Mouse (Mus musculus) brown adipose tissue, adult 24 weeks (tissue): ENCODE measurements around the gene Arfgap1. TPM values are rescaled to one million over a fixed set of nuclear protein-coding genes. Genes with fewer than 3 reads are reported as not detected.

Experiments used
- H3K27ac ChIP-seq: fragments of 200-500 bp; replicated peaks from 2 replicates; pipeline ENCODE4 v1.5.1; 2012; ENCODE audit warnings: low read depth, mild to moderate bottlenecking, low read length
- H3K4me1 ChIP-seq: fragments of 200-500 bp; 2 replicates; pipeline ENCODE4 v1.6.1; 2012; ENCODE audit warnings: low read length, mixed read lengths; ENCODE audit not compliant: control insufficient read depth, insufficient read depth, insufficient read length
- H3K4me3 ChIP-seq: fragments of 200-500 bp; 2 replicates; pipeline ENCODE4 v1.5.1; 2012; ENCODE audit warnings: low read depth, mild to moderate bottlenecking, low read length, moderate library complexity; ENCODE audit not compliant: insufficient read depth
- polyA plus RNA-seq: library from polyadenylated mRNA; stranded (reverse); fragments of >200 nt; gene quantifications from 2 replicates; pipeline ENCODE4 v1.2.4, GENCODE M21; 2012; ENCODE audit not compliant: missing spikeins, insufficient read depth, insufficient read length

The Arfgap1 gene
- polyA plus RNA-seq, 1 experiment = 8.2 TPM

DNA sequence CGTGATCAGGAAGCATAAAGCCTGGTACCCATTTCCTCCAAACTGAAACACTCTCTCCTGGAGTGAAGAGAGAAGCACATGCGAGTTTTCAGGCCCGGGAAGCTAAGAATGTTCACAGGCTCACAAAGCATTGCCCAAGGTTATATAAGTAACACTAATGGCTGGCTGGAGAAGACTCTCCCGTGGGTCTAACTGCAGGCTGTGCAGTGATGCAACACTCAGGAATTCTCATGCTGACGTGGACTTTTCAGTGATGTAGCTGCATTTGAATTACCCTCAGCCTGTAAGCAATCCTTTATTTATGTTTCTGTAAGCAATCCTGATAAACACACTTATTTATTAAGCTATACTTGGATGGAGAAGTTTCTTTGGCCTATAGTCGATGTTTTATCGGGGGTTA is 7.4 kb upstream of the Arfgap1 start:
- Histone ChIP-seq H3K4me1 (no peaks in the 10 kb centered on the region), H3K4me3 (no peak overlapping the region), H3K27ac (no peak overlapping the region)

DNA sequence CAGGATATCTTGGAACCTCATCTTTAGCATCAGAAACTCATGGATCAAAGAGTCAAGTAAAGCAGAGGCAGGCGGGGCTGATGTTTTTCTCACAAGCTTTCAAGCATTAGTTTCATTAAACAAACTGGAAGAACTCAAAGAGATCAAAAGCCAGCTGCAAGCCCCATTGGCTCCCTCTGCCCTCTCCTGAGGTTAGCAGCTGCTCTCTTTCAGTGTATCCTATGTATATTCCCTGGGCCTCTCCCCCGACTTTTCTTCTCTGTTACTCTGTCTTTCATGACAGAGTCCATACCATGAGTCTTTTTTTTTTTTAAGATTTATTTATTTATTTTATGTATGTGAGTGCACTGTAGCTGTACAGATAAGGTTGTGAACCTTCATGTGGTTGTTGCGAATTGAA is 6.8 kb upstream of the Arfgap1 start:
- Histone ChIP-seq H3K27ac (no peak overlapping the region), H3K4me1 (no peaks in the 10 kb centered on the region), H3K4me3 (no peak overlapping the region)

DNA sequence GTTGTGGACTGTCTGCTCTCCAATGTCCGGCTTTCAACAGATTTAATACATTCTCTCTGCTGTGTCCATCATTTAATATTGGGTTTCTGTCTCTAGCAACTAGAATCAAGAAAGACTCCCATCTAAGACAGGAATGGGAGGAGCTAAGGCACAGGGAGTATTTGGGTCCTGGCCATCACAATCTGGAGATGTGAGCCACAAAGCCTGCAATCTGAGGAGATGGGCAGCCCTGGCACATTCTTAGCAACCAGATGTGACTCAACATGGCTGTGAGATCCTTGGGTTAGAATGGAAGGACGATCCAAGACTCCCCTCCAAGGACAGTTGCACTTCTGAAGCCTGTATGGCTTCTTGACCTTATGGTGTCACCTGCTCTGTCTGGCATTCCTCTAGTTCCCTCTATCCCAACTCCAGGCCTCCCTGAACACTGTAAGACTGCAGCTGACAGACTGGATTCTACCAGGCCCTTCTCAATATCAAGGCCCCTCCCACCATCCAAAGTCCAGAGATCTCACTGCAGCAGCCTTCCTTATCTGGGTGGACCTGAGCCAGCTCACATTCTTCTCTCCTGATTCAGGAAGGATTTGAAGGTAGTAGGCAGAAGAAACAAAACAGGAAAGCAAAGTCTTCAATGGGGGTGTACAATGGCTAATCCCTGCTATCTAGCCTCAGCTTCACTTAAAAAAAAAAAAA is 4.3 kb upstream of the Arfgap1 start:
- H3K4me3 ChIP-seq = no peak overlapping the region
- H3K27ac ChIP-seq = no peak overlapping the region
- no peaks in the 10 kb centered on the region for H3K4me1 ChIP-seq

DNA sequence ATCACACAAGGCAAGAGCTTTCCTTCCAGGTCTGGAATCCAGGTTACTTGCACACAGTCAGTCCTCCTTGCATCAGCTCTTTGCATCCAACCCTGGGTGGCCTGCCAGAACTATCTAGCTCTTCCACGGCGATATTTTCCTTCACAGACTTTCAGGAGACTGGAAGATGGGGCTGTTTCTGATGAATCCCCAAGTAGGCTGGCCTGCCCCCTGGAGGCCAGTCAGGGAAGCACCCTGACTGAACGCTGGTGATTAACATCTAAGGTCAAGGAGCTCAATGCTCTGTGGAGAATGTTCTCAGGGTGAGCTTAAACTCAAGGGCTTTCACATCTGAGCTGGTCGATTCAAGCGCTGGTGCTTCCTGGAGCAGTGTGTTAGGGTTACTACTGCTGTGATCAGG is 3.1 kb upstream of the Arfgap1 start:
- Histone ChIP-seq H3K4me3 (no peak overlapping the region), H3K4me1 (no peaks in the 10 kb centered on the region; the same call in 1 of the 2 replicates), H3K27ac (no peak overlapping the region)

DNA sequence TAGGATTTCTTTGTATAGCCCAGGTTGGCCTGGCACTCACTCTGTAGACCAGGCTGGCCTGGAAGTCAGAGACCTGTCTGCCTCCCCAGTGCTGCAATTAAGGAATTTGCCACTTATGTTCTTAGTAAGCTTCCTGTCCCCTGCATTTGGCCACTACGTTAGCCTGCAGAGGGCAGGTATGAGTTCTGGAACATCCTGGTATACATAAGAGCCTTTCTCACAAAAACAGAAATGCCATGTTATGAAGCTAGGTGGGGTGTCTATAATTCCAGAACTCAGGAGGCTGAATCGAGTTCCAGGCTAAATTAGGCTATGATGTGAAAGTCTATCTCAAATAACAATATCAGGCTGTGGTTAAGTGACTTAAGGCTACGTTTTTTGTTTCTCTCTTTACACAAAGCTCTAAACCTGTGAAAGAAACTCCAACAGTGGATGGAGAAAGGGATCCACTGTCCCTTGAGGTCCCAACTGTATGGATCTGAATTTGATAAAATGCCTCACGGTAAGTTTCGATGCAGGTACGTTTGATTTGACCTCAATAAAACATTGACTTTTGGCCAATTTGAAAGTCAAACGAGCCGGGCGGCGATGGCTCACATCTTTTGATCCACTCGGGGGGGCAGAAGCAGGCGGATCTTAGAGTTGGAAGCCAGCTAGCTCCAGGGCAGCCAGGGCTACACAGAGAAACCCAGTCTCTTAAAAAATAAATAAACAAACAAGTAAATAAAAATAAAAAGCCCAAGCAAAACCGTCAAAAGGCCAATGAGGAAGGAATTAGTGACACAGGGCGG is 738 bp upstream of the Arfgap1 start:
- H3K27ac ChIP-seq = peak overlapping the region; percentile 93
- no peaks in the 10 kb centered on the region; the same call in 1 of the 2 replicates for H3K4me1 ChIP-seq
- H3K4me3 ChIP-seq = peak overlapping the region; percentile 99

DNA sequence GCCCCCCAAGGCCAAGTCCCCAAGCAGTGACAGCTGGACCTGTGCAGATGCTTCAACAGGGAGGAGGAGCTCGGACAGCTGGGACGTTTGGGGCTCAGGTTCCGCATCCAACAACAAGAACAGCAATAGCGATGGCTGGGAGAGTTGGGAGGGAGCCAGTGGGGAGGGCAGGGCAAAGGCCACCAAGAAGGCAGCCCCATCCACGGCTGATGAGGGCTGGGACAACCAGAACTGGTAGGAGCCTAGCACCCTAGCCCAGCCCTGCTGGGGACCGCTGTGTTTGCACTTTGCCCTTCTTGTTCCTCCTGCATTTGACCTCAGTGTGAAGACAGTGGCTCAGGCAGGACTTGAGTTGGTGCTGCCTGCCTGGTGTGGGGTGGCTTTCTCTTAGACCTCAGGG is 14.1 kb downstream of the Arfgap1 start:
- Histone ChIP-seq H3K4me3 (no peak overlapping the region), H3K27ac (no peak overlapping the region), H3K4me1 (no peaks in the 10 kb centered on the region)

DNA sequence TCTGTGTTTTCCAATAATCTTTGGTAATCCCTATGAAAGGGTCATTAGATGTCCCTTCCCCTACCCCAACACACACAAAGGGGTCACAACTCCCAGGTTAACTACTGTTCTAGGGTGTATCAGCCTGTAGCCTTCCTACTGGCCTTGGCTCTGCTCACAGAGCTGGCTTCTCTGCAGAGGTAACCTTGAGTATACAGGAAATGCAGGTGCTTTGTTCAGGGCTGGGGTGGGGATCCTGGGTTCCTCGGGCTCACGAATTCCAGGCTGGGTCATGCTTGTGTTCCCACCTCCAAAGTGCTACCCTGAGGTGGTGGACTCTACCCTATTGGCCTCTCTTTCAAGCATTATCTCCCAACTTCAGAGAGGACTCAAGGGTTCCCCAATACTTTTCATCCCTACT is 18.6 kb downstream of the Arfgap1 start:
- H3K4me3 ChIP-seq = no peak overlapping the region
- no peak overlapping the region for H3K27ac ChIP-seq
- no peaks in the 10 kb centered on the region for H3K4me1 ChIP-seq

DNA sequence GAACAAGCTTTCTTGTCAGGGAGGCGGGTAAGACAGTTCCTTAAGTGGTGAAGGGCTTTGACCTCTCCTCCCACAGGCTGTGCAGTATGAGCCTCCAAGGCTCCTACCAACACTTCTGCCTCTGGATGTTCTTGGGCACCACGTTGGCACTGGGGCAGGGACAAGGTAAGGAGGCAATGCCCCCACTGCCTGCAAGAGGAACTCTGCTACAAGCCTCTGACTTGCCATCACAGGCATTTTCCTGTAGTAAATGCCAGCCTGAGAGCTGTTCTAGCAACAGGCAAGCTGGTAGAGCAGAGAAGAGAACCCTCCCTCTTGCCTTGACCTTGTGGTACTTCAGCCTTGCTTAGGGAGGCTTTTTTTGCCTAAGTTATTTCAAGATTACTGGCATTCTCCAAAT is 19.4 kb downstream of the Arfgap1 start, which contains the start of gene Col20a1:
TSS of gene Col20a1 (plus strand) at position 87 of the 400 bp plus-strand sequence.
- Histone ChIP-seq H3K4me1 (no peaks in the 10 kb centered on the region), H3K27ac (no peak within 1 kb of the TSS), H3K4me3 (no peak within 1 kb of the TSS)

DNA sequence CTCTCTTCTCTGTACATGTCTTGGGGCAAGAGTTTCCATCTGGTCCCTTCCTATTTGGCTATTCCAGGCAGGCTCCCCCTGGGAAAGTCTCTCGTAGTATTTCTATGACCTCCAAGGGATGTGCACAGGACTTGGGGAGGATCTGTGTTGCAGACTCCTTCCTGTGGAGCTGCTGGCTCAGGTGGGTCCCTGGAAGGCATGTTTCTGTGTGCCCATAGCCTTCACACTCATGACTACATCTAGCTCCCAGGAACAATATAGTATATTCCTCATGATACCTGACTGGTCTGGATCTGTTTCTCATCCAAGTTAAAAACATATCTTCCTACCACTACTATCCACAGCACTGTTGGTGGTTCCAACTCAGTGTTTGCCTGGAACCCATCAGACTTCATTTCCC is 20.0 kb downstream of the Arfgap1 start:
- Histone ChIP-seq H3K4me1 (no peaks in the 10 kb centered on the region), H3K27ac (no peak overlapping the region), H3K4me3 (no peak overlapping the region)

DNA sequence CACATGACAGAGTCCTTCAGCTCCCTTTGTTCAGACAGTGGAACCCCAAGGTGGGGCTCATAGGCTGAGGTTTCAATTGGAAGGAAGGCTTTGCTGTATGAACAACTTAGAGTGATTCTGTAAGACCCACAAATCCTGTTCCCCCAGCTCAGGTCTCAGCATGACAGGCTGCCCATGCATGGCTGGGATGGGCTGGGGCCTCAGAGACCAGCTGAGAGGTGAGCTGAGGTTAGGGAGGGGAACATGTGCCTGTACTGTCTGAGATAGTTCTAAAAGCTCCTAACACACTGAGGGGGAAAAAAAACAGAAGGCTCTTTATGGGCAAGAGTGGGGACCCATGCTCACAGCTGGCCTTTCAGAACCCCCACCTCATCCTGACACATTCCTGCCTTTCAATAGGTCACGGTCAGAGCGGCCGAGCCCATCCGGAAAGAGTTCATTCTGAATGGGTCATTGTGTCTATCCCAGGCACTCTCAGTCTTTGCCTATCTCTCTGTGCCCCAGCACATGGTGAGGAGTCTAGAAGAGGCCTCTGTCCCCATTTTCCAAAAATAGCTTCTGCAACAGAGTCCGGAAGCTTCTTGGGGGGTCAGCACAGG is 20.5 kb downstream of the Arfgap1 start:
- Histone ChIP-seq H3K27ac (no peak overlapping the region), H3K4me1 (no peaks in the 10 kb centered on the region), H3K4me3 (no peak overlapping the region)

DNA sequence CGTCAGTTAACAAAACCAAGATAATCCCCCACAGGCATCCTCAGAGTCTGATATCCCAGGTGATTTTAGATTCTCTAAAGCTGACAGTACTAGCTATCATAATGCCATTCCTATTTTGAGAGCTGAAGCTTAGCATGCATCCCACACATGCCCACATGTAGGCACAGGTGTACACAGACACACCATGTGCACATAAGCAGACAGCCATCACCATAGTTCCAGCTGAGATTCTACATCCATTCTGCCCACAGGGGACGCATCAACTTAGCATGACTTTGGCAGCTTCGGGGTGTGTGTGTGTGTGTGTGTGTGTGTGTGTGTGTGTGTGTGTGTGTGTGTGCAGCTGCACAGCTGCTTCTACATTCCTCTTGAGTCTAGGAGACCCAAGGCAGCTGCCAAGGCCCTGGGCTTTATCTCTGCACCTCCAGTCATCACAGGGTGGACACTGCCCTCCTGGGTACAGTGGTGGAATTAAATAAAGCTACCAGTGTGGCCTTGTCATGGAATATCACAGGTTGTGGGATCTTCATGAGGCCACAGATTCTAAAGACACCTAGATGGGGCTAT is 21.4 kb downstream of the Arfgap1 start:
- no peak overlapping the region for H3K27ac ChIP-seq

DNA sequence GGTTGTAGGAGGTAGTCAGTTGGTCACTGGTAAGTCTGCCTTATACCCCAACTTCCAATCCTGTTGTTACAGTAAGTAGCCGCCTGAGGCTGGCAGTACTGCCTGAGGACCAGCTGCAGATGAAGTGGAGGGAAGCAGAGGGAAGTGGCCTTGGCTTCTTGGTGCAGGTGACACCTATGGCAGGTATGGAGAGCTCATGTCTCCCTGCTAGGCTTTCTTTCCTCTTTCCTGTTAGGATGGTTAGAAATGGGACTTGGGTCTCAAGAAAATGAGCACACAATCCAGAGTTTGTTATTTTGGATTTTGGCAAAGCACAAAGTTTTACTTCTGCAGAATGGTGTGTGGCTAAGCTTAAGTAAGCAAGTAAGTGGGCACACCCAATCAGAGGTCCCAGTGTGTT is 21.9 kb downstream of the Arfgap1 start:
- Histone ChIP-seq H3K4me1 (no peaks in the 10 kb centered on the region), H3K4me3 (no peak overlapping the region), H3K27ac (no peak overlapping the region)

More for the DNA sequence above, 21.4 kb downstream of the Arfgap1 start:
- Histone ChIP-seq H3K4me1 (no peaks in the 10 kb centered on the region), H3K4me3 (no peak overlapping the region)

DNA sequence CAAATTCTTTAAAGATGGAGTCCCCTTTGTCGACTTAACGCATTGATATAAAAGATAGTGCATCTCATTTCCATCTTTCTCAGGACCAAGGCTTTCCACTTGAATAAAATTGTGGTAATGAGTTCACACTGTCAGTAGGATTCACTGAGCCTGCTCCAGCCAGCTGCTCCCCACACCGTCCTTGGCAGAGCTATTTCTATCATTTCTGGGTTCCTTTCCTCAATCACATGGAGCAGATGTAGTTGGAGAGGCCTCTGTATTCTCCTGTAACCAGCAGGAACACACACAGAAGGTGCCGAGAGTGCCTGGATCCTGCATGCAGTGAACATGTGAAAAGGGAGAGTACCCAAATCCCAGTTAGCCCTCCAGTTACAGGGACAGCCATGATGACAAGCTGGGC is 23.3 kb downstream of the Arfgap1 start:
- Histone ChIP-seq H3K4me1 (no peaks in the 10 kb centered on the region), H3K4me3 (no peak overlapping the region)

DNA sequence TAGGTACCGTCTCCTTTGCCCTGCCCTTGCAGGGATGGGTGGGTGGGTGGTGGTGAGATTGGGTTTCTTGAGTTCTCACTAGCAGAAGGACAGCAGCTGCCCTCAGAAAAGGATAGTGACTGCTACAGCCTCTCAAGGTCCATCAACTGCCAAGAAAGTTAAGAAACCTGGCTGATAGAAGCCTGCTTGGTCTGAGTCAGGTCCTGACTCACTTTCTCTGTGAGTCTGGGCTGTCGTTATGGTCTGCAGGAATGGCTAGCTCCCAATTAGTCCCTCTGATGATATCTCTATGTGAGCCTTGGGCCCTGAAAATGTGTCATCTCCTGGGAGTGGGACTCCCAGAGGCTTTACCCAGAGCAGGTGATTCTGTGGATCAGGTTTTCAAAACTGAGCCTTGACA is 27.3 kb downstream of the Arfgap1 start:
- Histone ChIP-seq H3K27ac (no peak overlapping the region), H3K4me1 (no peaks in the 10 kb centered on the region), H3K4me3 (no peak overlapping the region)

More for the DNA sequence above, 23.3 kb downstream of the Arfgap1 start:
- no peak overlapping the region for H3K27ac ChIP-seq

DNA sequence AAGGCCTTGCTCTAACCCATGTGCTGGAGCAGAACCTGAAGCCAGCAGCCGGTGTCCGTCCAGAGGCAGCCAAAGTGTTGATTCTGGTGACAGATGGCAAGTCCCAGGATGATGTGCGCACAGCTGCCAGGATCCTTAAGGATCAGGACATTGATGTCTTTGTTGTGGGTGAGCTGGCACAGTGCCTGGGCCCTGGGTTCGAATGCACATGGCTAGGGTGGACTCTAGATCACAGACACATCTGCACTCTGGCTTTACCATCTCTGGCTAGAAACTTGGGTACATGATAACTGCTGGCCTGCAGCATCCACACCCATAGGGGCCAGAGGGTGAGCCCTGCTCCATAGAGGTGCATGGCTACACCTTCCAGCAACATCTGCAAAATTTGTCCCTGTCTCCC is 28.4 kb downstream of the Arfgap1 start:
- Histone ChIP-seq H3K4me1 (no peaks in the 10 kb centered on the region), H3K27ac (no peak overlapping the region)

More for the DNA sequence above, 28.4 kb downstream of the Arfgap1 start:
- H3K4me3 ChIP-seq = no peak overlapping the region
